Mouse (Mus musculus) cerebellum, adult 2 months (tissue): Measurements from ENCODE around the gene Hspb1.

Experiments
- CTCF ChIP-seq: fragments of 200-500 bp; IDR thresholded peaks from 2 replicates; pipeline ENCODE4 v1.5.1; 2011; ENCODE audit warnings: low read depth, mild to moderate bottlenecking, control low read depth, low read length, moderate library complexity, borderline replicate concordance; ENCODE audit not compliant: insufficient read depth
- POLR2A ChIP-seq: fragments of 200-500 bp; IDR thresholded peaks from 2 replicates; pipeline ENCODE4 v1.6.1; 2011; ENCODE audit warnings: low read length, control low read depth, borderline replicate concordance; ENCODE audit not compliant: insufficient read depth

DNA sequence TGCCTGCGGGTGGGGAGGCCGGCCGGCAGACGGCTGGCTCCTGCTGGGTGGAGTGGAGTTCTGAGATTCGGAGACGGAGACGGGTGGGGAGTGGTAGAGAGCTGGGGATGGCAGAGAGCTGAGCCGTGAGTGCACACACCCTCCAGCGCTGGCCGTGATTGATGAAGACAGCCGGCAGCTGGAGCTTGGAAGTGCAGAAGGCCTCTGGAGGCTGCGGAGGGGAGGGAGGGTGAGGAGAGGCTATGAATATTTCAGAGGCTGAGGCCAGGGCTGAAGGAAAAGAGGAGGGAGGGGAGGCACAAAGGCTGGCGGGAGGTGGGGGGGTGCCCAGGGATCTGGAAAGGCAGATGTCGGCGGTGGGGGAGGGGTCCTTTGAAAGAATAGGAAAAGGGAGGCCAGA, 36.7 kb upstream of the Hspb1 start:
- no peak for TF ChIP-seq CTCF
- TF ChIP-seq POLR2A, result no peak
